Mouse (Mus musculus) sigmoid colon, adult 10 weeks (tissue): ENCODE results near the gene Gm4353. TPM values are rescaled to one million over a fixed set of nuclear protein-coding genes. Genes with fewer than 3 reads are reported as not detected.

ENCODE experiments used
- polyA plus RNA-seq: library from polyadenylated mRNA; stranded (reverse); fragments of 350-450 nt; fragmentation: Illumina TruSeq; extraction: RNeasy Lipid Tissue Mini Kit (QIAGEN cat#74804); gene quantifications from one replicate; pipeline ENCODE4 v1.2.3, GENCODE M21; 2014; ENCODE audit warnings: low read depth, low replicate concordance

The Gm4353 gene
- polyA plus RNA-seq: 0.76 TPM

DNA sequence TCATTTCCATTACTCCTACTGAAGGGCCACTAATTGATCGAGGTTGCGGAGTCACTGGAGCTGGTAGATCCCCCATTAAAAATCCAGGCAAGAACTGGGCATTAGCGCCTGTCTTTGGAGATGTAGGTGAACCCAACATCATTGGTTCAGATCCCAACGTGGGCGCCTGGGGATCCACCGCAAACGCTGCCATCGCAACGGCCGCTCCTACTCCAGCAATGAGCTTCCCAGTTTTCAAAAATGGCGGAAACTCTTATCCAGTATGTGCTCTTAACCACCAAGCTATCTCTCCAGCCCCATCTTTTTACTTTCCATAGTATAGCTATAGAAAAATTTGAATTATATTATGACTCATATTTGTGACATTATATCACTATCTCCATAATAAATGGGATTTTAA is at the start of gene Gm4353:
Gm4353 (minus strand) TSS at position 270 of the 400 bp plus-strand sequence.

DNA sequence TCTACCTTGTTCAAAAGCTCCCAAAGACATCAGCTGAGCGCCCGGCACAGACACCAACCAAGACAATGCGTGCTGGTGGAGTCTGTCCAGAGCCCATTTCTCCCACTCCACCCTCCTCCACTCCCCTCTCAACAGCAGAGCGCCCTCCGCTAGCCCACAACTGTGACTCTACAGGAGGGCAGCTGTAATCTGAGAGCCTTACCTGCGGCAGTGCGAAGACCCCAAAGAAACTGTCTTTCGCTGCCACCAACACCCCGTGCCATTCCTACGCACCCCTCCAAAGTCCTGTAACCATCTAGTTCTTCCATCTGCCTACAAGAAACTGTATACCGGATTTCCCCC is 45.3 kb downstream of the Gm4353 start, which contains the start of gene 1110004F10Rik:
1110004F10Rik (plus strand) TSS at position 202 of the 342 bp plus-strand sequence.

DNA sequence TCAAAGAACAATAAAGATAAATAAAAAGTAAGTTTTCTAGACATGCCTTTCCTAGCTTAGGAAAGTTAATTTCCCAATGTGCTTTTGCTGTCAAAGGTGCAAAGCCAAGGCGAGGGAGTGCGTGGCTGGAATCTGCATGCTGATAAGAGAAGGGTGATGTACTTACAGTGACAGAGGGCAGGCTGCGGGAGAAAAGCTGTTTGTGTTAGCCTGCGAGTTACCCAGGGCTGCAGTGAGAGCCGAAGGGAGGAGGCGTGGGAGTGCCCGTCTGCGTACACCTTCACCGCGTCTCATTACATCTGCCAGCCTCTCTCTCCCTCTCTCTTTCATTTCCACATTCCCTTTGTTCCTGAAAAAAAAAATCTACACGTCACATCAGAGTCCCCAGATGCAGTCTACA is 45.9 kb downstream of the Gm4353 start, which contains the start of gene Sox6:
Sox6 (minus strand) TSS at position 286 of the 400 bp plus-strand sequence.

Other genes starting within 250 kb of the Gm4353 start
- 7.2 TPM for gene Sox6, start 45.8 kb downstream of the Gm4353 start, polyA plus RNA-seq
- gene 1110004F10Rik, start 45.2 kb downstream of the Gm4353 start, polyA plus RNA-seq: 147 TPM
- gene Plekha7, start 223.7 kb upstream of the Gm4353 start, polyA plus RNA-seq: 28.2 TPM
- gene Rps13, start 249.6 kb upstream of the Gm4353 start, polyA plus RNA-seq: 792 TPM